Mouse (Mus musculus) lung, postnatal 0 days (tissue): ENCODE measurements around the gene Pck1.

Experiments
- CTCF ChIP-seq: IDR thresholded peaks from 2 replicates; pipeline ENCODE4 v1.5.1; 2016; ENCODE audit warnings: antibody characterized with exemption, mild to moderate bottlenecking
- EP300 ChIP-seq: IDR thresholded peaks from 2 replicates; pipeline ENCODE4 v1.6.1; 2016; ENCODE audit warnings: antibody characterized with exemption, mild to moderate bottlenecking, control low read depth

- TF ChIP-seq CTCF (no peak), EP300 (no peak)
These were observed 42.3 kb upstream of the Pck1 start for GRCm38 (mm10) chr2:173110571-173110970.
